Mouse (Mus musculus): ENCODE data around the gene Cdk5. TPM values are rescaled to one million over a fixed set of nuclear protein-coding genes. Genes with fewer than 3 reads are reported as not detected.

Gene Cdk5
- polyA plus RNA-seq, 1 experiment from 2014 or later, result 149 TPM

DNA sequence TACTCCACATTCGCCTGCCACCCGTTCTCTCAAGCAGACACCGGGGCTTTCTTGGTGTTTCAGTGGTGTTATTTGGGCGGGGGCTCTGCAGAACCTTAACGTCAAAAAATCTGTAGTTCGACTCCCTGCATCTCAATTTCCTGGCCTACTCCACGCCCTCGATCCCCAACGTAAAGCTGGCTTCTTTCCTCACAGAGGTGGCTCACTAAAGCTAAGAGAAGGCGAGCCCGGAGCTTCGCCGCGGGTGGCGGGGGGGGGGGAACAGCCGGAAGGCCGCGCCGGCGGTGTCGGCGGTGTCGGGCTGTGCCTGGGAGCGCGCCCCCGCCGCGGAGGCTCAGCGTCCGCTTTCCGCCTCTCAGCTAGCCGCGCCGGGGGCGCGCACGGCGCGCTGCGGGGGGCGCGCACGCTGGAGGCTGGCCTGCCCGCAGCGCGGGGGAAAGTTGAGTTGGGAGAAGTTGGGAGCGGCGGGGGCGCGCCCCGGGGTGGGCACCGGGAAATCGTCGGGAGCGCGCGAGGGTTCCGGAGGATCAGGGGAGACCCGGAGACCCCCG is 1.6 kb upstream of the Cdk5 start:
- peak overlapping the region; percentile 94 for H3K4me2 ChIP-seq (ENCODE audit: low read length)
- H3K9me3 ChIP-seq (replicated peaks; ENCODE audit: control insufficient read depth, low read length, poor library complexity, severe bottlenecking), result no peaks in the 10 kb centered on the region
- H3K9ac ChIP-seq (ENCODE audit: low read depth, low read length), result peak overlapping the region; percentile 69
- 0 out of 2 replicates have a peak, but pooled peaks cover 5% of the 10 kb centered on the region for H3K36me3 ChIP-seq (ENCODE audit: control insufficient read depth, insufficient read depth, low read length)
- WGBS, result under 1% methylated on average over 44 of the region's 60 CpGs
- H3K27me3 ChIP-seq (ENCODE audit: control insufficient read depth, insufficient read depth, low read depth, low read length), result no peaks in the 10 kb centered on the region; the same call in 1 of the 2 replicates
- peaks cover 30% of the 10 kb centered on the region for H3K4me1 ChIP-seq (ENCODE audit: control insufficient read depth, insufficient read depth, low read length)
- H3K4me3 ChIP-seq (ENCODE audit: low read depth, low read length), result peak overlapping the region; percentile 68
- no peak for ATAC-seq
- H3K27ac ChIP-seq (ENCODE audit: low read length), result peak overlapping the region; percentile 94

DNA sequence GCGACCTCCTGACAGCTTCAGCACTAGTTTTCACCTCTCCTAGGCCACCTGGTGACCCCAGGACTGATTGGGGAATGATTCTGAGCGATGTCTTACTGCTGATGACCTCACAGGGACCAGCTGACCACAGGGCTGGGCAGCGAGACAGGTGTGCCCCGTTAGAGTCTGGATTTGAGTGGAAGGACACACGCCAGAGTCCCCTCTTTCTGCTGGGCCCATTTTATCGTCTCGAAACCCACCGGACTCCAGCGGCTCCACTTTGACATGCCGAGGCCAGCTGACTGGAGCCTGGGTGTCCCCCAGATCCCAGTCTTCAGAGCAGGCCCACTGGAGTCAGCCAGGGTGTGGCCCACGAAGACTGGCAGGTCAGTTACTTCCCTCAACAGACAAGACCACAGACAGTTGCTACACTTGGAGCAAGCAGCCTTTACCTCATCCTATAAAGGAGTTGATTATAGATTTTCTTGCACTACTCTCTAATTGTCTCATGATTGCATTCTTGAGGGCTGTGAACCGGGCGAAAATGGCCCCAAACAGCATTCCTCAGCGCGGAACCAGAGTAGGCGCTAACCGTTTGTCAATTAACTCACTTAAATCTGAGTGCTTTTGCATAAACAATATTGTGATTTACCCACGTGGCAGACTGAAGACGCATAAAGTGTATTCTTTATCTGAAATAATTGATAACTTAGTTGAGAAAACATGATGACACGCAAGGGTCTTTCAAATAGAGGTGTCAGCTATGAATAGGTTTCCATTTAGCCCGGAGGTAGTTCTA is 863 bp upstream of the Cdk5 start:
- peaks cover 30% of the 10 kb centered on the region for H3K4me1 ChIP-seq (ENCODE audit: control insufficient read depth, insufficient read depth, low read length)
- peaks cover 11% of the 10 kb centered on the region; the same call in 1 of the 2 replicates for H3K36me3 ChIP-seq (ENCODE audit: control insufficient read depth, insufficient read depth, low read length)
- peak overlapping the region; percentile 72 for H3K9ac ChIP-seq (ENCODE audit: low read depth, low read length)
- no peak; the same call in 1 of the 2 replicates for ATAC-seq
- peak overlapping the region; percentile 94 for H3K27ac ChIP-seq (ENCODE audit: low read length)
- H3K4me2 ChIP-seq (ENCODE audit: low read length), result peak overlapping the region; percentile 94
- no peaks in the 10 kb centered on the region; the same call in 1 of the 2 replicates for H3K27me3 ChIP-seq (ENCODE audit: control insufficient read depth, insufficient read depth, low read depth, low read length)
- no peaks in the 10 kb centered on the region for H3K9me3 ChIP-seq (replicated peaks; ENCODE audit: control insufficient read depth, low read length, poor library complexity, severe bottlenecking)
- peak overlapping the region; percentile 68 for H3K4me3 ChIP-seq (ENCODE audit: low read depth, low read length)
- WGBS, result 14% methylated on average over 21 of the region's 21 CpGs

DNA sequence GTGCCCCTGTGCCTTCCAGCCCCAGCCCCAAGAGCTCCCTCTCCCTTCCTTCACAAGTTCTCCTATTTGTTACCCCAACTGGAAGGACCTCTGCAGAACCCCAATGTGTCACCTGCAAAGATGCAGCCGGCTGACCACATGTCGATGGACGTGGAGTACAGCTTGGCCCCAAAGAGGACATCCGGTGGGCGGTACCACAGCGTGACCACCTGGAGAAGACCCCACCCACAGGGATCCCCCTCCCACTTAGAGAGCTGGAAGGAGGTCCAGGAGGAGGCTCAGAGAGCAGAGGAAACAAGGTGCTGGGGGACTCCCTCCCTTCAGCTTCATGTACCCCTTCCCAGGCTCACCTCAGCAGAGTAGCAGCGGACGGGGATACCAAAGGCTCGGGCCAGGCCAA is 2.9 kb downstream of the Cdk5 start:
- Histone ChIP-seq H3K4me2 (ENCODE audit: low read length) (no peak overlapping the region), H3K36me3 (ENCODE audit: control insufficient read depth, insufficient read depth, low read length) (peaks cover 18% of the 10 kb centered on the region; the same call in 1 of the 2 replicates), H3K9me3 (replicated peaks; ENCODE audit: control insufficient read depth, low read length, poor library complexity, severe bottlenecking) (no peaks in the 10 kb centered on the region), H3K27ac (ENCODE audit: low read length) (no peak overlapping the region), H3K4me3 (ENCODE audit: low read depth, low read length) (no peak overlapping the region), H3K9ac (ENCODE audit: low read depth, low read length) (no peak overlapping the region), H3K4me1 (ENCODE audit: control insufficient read depth, insufficient read depth, low read length) (peaks cover 29% of the 10 kb centered on the region), H3K27me3 (ENCODE audit: control insufficient read depth, insufficient read depth, low read depth, low read length) (no peaks in the 10 kb centered on the region)
- 94% methylated on average over 9 of the region's 9 CpGs for WGBS
- no peak for ATAC-seq

DNA sequence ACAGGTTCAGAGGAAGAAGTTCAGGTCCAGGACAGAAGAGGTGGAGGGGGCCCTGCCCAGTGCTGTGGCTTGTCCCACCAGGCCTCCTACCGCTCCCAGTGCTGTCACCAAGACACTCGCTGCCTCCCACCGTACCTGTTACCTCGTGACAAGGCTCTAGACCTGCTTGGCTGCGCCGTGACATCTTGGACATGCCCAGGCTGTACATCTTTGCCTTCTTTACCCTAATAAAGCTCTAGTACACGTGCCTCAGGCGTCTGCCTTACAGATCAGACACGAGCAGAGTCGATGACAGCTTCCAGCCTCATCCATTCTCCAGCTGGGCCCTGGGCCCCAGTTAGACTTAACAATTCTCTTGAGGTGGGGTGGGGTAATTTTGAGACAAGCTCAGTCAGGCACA is 5.7 kb downstream of the Cdk5 start:
- ATAC-seq, result no peak
- H3K36me3 ChIP-seq (ENCODE audit: control insufficient read depth, insufficient read depth, low read length), result peaks cover 18% of the 10 kb centered on the region; the same call in 1 of the 2 replicates
- no peak overlapping the region for H3K9ac ChIP-seq (ENCODE audit: low read depth, low read length)
- peaks cover 15% of the 10 kb centered on the region for H3K4me1 ChIP-seq (ENCODE audit: control insufficient read depth, insufficient read depth, low read length)
- no peak overlapping the region for H3K4me3 ChIP-seq (ENCODE audit: low read depth, low read length)
- H3K27me3 ChIP-seq (ENCODE audit: control insufficient read depth, insufficient read depth, low read depth, low read length), result no peaks in the 10 kb centered on the region
- no peaks in the 10 kb centered on the region for H3K9me3 ChIP-seq (replicated peaks; ENCODE audit: control insufficient read depth, low read length, poor library complexity, severe bottlenecking)
- 90% methylated on average over 10 of the region's 10 CpGs for WGBS
- H3K4me2 ChIP-seq (ENCODE audit: low read length), result no peak overlapping the region
- H3K27ac ChIP-seq (ENCODE audit: low read length), result no peak overlapping the region

DNA sequence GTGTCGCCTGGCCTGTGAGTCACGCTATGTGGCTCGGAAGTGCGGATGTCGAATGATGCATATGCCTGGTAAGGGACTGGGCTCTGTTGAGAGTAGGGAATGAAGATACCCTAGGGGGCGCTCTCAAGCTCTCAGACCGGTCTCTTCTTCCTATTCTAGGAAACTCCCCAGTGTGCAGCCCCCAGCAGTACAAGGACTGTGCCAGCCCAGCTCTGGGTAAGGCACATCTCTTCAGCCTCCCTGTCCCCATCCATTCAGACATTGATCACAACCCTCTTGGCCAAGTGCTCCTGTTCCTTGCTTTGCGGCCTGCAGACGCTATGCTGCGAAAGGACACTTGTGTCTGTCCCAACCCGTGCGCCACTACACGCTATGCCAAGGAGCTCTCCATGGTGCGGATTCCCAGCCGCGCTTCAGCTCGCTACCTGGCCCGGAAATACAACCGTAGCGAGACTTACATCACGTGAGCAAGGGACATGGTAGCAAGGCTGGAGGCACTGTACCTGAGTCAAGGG is 7.1 kb downstream of the Cdk5 start:
- 6% methylated on average over 21 of the region's 21 CpGs for WGBS
- peak overlapping the region; percentile 41; the same call in 1 of the 2 replicates for H3K9ac ChIP-seq (ENCODE audit: low read depth, low read length)
- no peaks in the 10 kb centered on the region for H3K9me3 ChIP-seq (replicated peaks; ENCODE audit: control insufficient read depth, low read length, poor library complexity, severe bottlenecking)
- H3K27ac ChIP-seq (ENCODE audit: low read length), result no peak overlapping the region
- H3K4me2 ChIP-seq (ENCODE audit: low read length), result peak overlapping the region; percentile 36; the same call in 1 of the 2 replicates
- H3K36me3 ChIP-seq (ENCODE audit: control insufficient read depth, insufficient read depth, low read length), result peaks cover 18% of the 10 kb centered on the region; the same call in 1 of the 2 replicates
- no peaks in the 10 kb centered on the region for H3K27me3 ChIP-seq (ENCODE audit: control insufficient read depth, insufficient read depth, low read depth, low read length)
- peaks cover 8% of the 10 kb centered on the region for H3K4me1 ChIP-seq (ENCODE audit: control insufficient read depth, insufficient read depth, low read length)
- peak; percentile 57 for ATAC-seq
- no peak overlapping the region for H3K4me3 ChIP-seq (ENCODE audit: low read depth, low read length)

DNA sequence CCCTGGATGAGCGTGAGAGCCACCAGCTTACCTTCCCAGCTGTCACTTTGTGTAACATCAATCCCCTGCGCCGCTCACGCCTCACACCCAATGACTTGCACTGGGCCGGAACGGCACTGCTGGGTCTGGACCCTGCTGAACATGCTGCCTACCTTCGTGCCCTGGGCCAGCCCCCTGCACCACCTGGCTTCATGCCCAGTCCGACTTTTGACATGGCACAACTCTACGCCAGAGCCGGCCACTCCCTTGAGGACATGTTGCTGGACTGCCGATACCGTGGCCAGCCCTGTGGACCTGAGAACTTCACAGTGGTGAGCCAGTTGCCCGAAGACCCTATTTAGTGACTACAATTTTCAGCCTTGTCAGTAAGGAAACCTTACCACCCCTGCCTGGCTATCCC is 9.4 kb downstream of the Cdk5 start:
- Histone ChIP-seq H3K36me3 (ENCODE audit: control insufficient read depth, insufficient read depth, low read length) (peaks cover 4% of the 10 kb centered on the region; the same call in 1 of the 2 replicates), H3K4me1 (ENCODE audit: control insufficient read depth, insufficient read depth, low read length) (peaks cover 8% of the 10 kb centered on the region), H3K27me3 (ENCODE audit: control insufficient read depth, insufficient read depth, low read depth, low read length) (no peaks in the 10 kb centered on the region), H3K4me3 (ENCODE audit: low read depth, low read length) (no peak overlapping the region), H3K4me2 (ENCODE audit: low read length) (no peak overlapping the region), H3K9me3 (replicated peaks; ENCODE audit: control insufficient read depth, low read length, poor library complexity, severe bottlenecking) (no peaks in the 10 kb centered on the region), H3K27ac (ENCODE audit: low read length) (no peak overlapping the region), H3K9ac (ENCODE audit: low read depth, low read length) (no peak overlapping the region)
- WGBS, result 85% methylated on average over 13 of the region's 13 CpGs
- ATAC-seq, result no peak

DNA sequence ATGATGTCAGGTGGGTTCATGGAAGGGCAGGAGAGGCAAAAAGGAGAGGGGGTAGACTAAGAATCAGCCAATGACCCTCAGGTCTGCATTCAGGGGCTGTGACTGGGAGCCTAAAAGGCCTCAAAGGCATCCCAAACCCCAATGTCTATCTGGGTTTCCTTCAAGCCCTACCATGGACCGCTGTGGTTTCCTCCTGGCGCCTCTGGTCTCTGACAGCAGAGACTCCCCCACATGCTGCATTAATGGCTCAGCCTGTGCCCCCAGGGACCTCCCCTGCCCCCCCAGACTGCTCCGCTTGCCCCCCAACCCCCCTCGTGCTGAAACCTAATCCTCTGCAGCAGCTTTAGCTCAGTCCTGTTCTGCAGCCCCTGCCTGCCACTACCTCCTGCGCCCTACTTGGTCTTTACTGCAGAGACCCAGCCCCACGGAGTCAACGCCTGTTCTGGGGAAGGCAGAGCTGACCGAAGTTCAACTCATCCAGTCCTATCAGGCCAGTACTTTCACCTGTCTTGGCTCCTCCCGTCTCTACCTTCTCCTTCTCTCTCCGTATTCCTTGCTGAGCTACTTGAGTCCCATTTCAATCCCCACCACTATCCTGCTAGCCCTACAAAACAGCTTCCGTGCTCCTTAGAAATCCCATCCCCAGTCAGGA is 10.2 kb downstream of the Cdk5 start, which contains the start of gene Asic3:
Asic3 (plus strand) TSS at position 351 of the 652 bp plus-strand sequence.
- H3K9me3 ChIP-seq (replicated peaks; ENCODE audit: control insufficient read depth, low read length, poor library complexity, severe bottlenecking), result no peaks in the 10 kb centered on the region
- no peak for ATAC-seq
- no peak within 1 kb of the TSS for H3K27ac ChIP-seq (ENCODE audit: low read length)
- H3K4me1 ChIP-seq (ENCODE audit: control insufficient read depth, insufficient read depth, low read length), result peaks cover 8% of the 10 kb centered on the region
- no peaks in the 10 kb centered on the region for H3K27me3 ChIP-seq (ENCODE audit: control insufficient read depth, insufficient read depth, low read depth, low read length)
- no peak within 1 kb of the TSS for H3K9ac ChIP-seq (ENCODE audit: low read depth, low read length)
- no peak within 1 kb of the TSS for H3K4me2 ChIP-seq (ENCODE audit: low read length)
- H3K4me3 ChIP-seq (ENCODE audit: low read depth, low read length), result no peak within 1 kb of the TSS
- WGBS, result 46% methylated on average over 11 of the region's 11 CpGs
- H3K36me3 ChIP-seq (ENCODE audit: control insufficient read depth, insufficient read depth, low read length), result no peaks in the 10 kb centered on the region

DNA sequence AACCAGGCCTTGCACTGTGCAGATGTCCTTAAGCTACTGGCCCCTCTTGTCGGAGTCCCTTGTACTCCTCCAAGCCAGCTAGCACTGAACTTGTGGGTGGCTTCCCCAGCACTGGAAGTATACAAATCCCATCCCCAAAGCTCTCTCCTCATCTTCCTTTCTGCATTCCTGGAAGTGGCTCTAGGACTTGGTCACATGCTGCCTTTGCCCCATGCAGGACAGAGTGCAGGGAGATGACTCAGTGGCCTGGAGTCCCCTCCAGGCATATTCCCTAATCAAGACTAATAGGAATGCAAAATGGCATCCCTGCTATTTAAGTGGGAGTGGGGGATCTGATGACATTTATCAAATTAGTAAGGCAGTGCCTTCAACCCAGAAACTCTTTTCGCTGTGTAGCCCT is 11.3 kb downstream of the Cdk5 start:
- Histone ChIP-seq H3K4me3 (ENCODE audit: low read depth, low read length) (no peak overlapping the region), H3K36me3 (ENCODE audit: control insufficient read depth, insufficient read depth, low read length) (0 out of 2 replicates have a peak, but pooled peaks cover 2% of the 10 kb centered on the region), H3K27me3 (ENCODE audit: control insufficient read depth, insufficient read depth, low read depth, low read length) (no peaks in the 10 kb centered on the region), H3K9me3 (replicated peaks; ENCODE audit: control insufficient read depth, low read length, poor library complexity, severe bottlenecking) (no peaks in the 10 kb centered on the region), H3K27ac (ENCODE audit: low read length) (no peak overlapping the region), H3K4me1 (ENCODE audit: control insufficient read depth, insufficient read depth, low read length) (peaks cover 8% of the 10 kb centered on the region), H3K4me2 (ENCODE audit: low read length) (no peak overlapping the region), H3K9ac (ENCODE audit: low read depth, low read length) (no peak overlapping the region)
- ATAC-seq, result no peak
- 95% methylated on average over 2 of the region's 2 CpGs for WGBS
